ENCODE assay signal across 15 mouse cellular contexts in genomic region chr12:72301431-72301830, GRCm38 (mm10).
A peak's percentile ranks its signal among the peaks of the same experiment; 100 is the strongest.
DNase-seq lines count a peak whose midpoint lies in the region; ATAC-seq and TF ChIP-seq lines count a peak whose summit lies in the region.
"Had no signal": no experiment of that assay in that cellular context is flagged by ENCODE, and none has a peak within 500 bp of the region (broad histone marks: within the 10 kb centered on the region; RNA-seq: fewer than 3 reads in every experiment).

No protein-coding gene starts in this region.

- no peak overlapping the region for H3K4me2 ChIP-seq in forebrain, embryonic 12.5 days
- no peak overlapping the region for H3K4me2 ChIP-seq in midbrain, embryonic 12.5 days (replicated peaks)
- H3K4me2 ChIP-seq: heart, embryonic 15.5 days; limb, embryonic 15.5 days had no signal

- peak overlapping the region; percentile 51; the same call in 1 of the 2 replicates for H3K27ac ChIP-seq in forebrain, embryonic 10.5 days
- H3K27ac ChIP-seq in forebrain, embryonic 12.5 days = no peak overlapping the region; the same call in 1 of the 2 replicates
- peak overlapping the region; percentile 53; the same call in 1 of the 2 replicates for H3K27ac ChIP-seq in layer of hippocampus, adult 2 months
- H3K27ac ChIP-seq in midbrain, embryonic 12.5 days (replicated peaks) = peak overlapping the region; percentile 42
- H3K27ac ChIP-seq: heart, embryonic 15.5 days; limb, embryonic 15.5 days had no signal

- H3K36me3 ChIP-seq in forebrain, embryonic 10.5 days (replicated peaks) = peaks cover 5% of the 10 kb centered on the region; the same call in 1 of the 2 replicates
- H3K36me3 ChIP-seq in forebrain, embryonic 12.5 days (replicated peaks) = no peaks in the 10 kb centered on the region
- H3K36me3 ChIP-seq in midbrain, embryonic 12.5 days = peaks cover 9% of the 10 kb centered on the region
- H3K36me3 ChIP-seq: G1E; heart, embryonic 15.5 days; limb, embryonic 15.5 days had no signal

- no peak overlapping the region for H3K4me3 ChIP-seq in forebrain, embryonic 10.5 days
- no peak overlapping the region for H3K4me3 ChIP-seq in forebrain, embryonic 12.5 days (replicated peaks)
- no peak overlapping the region for H3K4me3 ChIP-seq in layer of hippocampus, adult 2 months
- H3K4me3 ChIP-seq in midbrain, embryonic 12.5 days = no peak overlapping the region
- H3K4me3 ChIP-seq: heart, embryonic 15.5 days; limb, embryonic 15.5 days; megakaryocyte, embryonic 14.5 days had no signal

- DNase-seq in forebrain, embryonic 10.5 days (ENCODE audit: extremely low spot score, low spot score) = peak; percentile 24
- no peak for DNase-seq in layer of hippocampus, adult 2 months (ENCODE audit: low spot score in 2 of 2)
- DNase-seq in layer of hippocampus, adult 9-10 months (ENCODE audit: low spot score) = no peak
- DNase-seq in brain, embryonic 14.5 days (ENCODE audit: low read depth) = peak; percentile 51
- no peak for DNase-seq in natural killer cell, adult 2 months (ENCODE audit: low spot score in 2 of 2)
- no peak for DNase-seq in lung, adult 18-20 months
- DNase-seq: adrenal gland, postnatal 10 days; lung, adult 2 months; right cerebral cortex, adult 18-20 months had no signal

- H3K27me3 ChIP-seq in forebrain, embryonic 10.5 days (ENCODE audit: poor library complexity, severe bottlenecking) = no peaks in the 10 kb centered on the region
- no peaks in the 10 kb centered on the region for H3K27me3 ChIP-seq in forebrain, embryonic 12.5 days
- no peaks in the 10 kb centered on the region for H3K27me3 ChIP-seq in midbrain, embryonic 12.5 days
- H3K27me3 ChIP-seq: heart, embryonic 15.5 days; limb, embryonic 15.5 days; megakaryocyte, embryonic 14.5 days had no signal

- no peak for TF ChIP-seq POLR2A in brain, embryonic 14.5 days (IDR thresholded peaks at IDR 0.05; ENCODE audit: borderline replicate concordance, extremely low read depth, insufficient read depth, insufficient read length, poor library complexity, severe bottlenecking)

- no peak for ATAC-seq in forebrain, embryonic 12.5 days (ENCODE audit: low FRiP score)
- no peak for ATAC-seq in midbrain, embryonic 12.5 days (ENCODE audit: low FRiP score, low read depth)

- H3K9me3 ChIP-seq in forebrain, embryonic 10.5 days = peaks cover 8% of the 10 kb centered on the region; the same call in 1 of the 2 replicates
- H3K9me3 ChIP-seq in forebrain, embryonic 12.5 days = 0 out of 2 replicates have a peak, but pooled peaks cover 5% of the 10 kb centered on the region
- H3K9me3 ChIP-seq in midbrain, embryonic 12.5 days = no peaks in the 10 kb centered on the region
- H3K9me3 ChIP-seq: heart, embryonic 15.5 days; limb, embryonic 15.5 days had no signal

- no peak overlapping the region for H3K9ac ChIP-seq in forebrain, embryonic 12.5 days
- H3K9ac ChIP-seq in midbrain, embryonic 12.5 days (replicated peaks) = no peak overlapping the region
- H3K9ac ChIP-seq: heart, embryonic 15.5 days; limb, embryonic 15.5 days had no signal

- WGBS in forebrain, embryonic 10.5 days = 44% methylated on average over 8 of the region's 8 CpGs
- 49% methylated on average over 8 of the region's 8 CpGs for WGBS in forebrain, embryonic 12.5 days
- 27% methylated on average over 8 of the region's 8 CpGs for WGBS in midbrain, embryonic 12.5 days

- peak; percentile 49 for TF ChIP-seq CTCF in layer of hippocampus, adult 2 months (conservative IDR thresholded peaks at IDR 0.05)
- no peak for TF ChIP-seq CTCF in brain, embryonic 14.5 days (IDR thresholded peaks at IDR 0.05; ENCODE audit: borderline replicate concordance, extremely low read depth, insufficient read depth, insufficient read length)

- peaks cover 36% of the 10 kb centered on the region for H3K4me1 ChIP-seq in forebrain, embryonic 10.5 days
- peaks cover 31% of the 10 kb centered on the region for H3K4me1 ChIP-seq in forebrain, embryonic 12.5 days
- peaks cover 25% of the 10 kb centered on the region for H3K4me1 ChIP-seq in midbrain, embryonic 12.5 days
- H3K4me1 ChIP-seq: heart, embryonic 15.5 days; megakaryocyte, embryonic 14.5 days had no signal

Comparison
In these comparisons a context has a peak if more than half of its experiments do, and no peak if none do; other contexts are left out.
1. DNase-seq: peak in forebrain, embryonic 10.5 days (single experiment) and brain, embryonic 14.5 days (single experiment); none in layer of hippocampus, adult 2 months (0 of 2), layer of hippocampus, adult 9-10 months (single experiment), natural killer cell, adult 2 months (0 of 2) and lung, adult 18-20 months (0 of 2).